Mouse (Mus musculus): Measurements from ENCODE around the gene Dnajb13.

The Dnajb13 gene

DNA sequence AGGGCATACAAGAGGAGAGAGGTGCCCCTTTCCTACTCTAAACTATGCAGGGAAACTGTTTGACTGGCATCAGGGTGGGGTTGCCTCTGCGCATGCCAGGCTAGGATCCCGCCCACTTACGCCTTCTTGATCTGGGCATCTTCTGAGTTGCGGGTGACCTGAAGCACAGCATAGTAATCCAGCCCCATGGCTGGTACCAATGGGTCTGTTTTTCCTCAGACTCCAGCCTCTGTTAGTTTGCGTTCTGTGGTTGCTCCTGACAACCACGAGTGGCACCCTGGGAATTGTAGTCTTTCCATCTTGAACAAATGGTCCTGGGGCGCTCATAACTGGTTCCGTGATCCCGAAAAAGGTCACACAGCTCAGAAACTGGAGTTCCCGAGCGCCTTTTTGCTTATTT is at the start of gene Dnajb13:
TSS of gene Dnajb13 (minus strand) at position 388 of the 400 bp plus-strand sequence.
- no peak for DNase-seq (ENCODE audit: low spot score in 2 of 2)

- DNase-seq (ENCODE audit: low spot score in 2 of 2): no peak
Observed at GRCm38 (mm10) chr7:100561861-100562587, 47.3 kb upstream of the Dnajb13 start.

DNA sequence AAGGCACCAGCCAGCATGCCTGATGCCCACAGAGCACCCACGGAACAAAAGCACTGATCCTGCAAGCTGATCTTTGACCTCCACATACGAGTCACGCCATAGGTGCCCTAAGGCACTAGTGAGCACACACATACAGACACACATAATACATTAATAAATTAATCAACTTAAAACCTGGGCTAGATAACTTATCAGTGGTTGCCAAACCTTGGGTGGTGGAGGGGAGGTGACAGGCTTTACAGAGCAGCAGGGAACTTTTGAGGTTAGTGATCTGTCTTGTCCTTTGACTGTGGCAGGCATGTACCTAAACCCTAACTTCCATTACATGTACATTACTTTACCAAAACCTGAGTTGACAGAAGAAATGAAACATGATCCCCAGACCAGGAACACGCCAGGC is 44.6 kb upstream of the Dnajb13 start:
- no peak for DNase-seq (ENCODE audit: low spot score in 2 of 2)

DNA sequence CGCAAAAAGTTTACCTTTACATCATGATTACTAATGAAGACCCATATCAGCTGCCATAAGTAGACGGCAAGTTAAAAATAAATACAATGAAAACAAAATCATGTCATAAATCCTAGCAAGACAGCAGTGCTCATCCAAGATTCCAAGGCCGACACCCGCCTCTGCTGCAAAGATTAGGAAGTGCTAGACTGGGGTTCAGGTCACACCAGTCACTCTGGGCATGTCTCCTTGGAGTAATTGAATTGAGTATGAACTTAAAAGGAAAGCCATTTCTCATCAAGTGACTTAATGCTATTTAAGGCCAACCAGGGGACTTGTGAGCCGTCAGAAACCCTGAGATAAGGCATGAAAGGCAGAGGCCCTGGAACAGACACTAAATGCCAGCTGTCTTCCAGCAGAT is 42.5 kb upstream of the Dnajb13 start:
- DNase-seq (ENCODE audit: low spot score in 2 of 2): no peak

- peak; percentile 24 to 32 for DNase-seq (ENCODE audit: low spot score in 2 of 2)
Observed at GRCm38 (mm10) chr7:100555431-100555951, 40.7 kb upstream of the Dnajb13 start.

GRCm38 (mm10) chr7:100554939-100555338 is 40.2 kb upstream of the Dnajb13 start:
- no peak for DNase-seq (ENCODE audit: low spot score in 2 of 2)

GRCm38 (mm10) chr7:100550338-100551007 is 35.7 kb upstream of the Dnajb13 start:
- no peak for DNase-seq (ENCODE audit: low spot score in 2 of 2)

- DNase-seq (ENCODE audit: low spot score in 2 of 2): no peak
Observed at GRCm38 (mm10) chr7:100549796-100550195, 35.0 kb upstream of the Dnajb13 start.

GRCm38 (mm10) chr7:100547631-100548030 is 32.9 kb upstream of the Dnajb13 start:
- DNase-seq (ENCODE audit: low spot score in 2 of 2): no peak

- no peak for DNase-seq (ENCODE audit: low spot score in 2 of 2)
Observed at GRCm38 (mm10) chr7:100544437-100544836, 29.7 kb upstream of the Dnajb13 start.

DNA sequence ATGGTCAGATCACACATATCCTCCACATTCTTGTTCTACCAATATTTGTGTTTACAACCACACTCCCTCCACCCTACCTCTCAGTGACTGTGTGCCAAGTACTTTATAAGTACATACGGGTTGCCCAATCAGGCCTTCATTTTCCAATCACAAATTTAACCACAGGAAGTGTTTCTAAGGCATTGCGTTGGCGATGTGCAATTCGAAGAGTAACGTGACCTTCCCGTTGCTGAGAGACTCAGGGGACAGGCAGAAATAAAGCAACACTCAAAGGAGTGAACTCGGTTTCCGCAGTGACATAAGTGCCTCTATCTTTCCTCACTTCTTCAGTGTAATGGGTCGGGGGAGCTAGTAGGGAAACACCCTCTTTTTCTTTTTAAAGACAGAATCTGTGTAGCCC is 24.8 kb upstream of the Dnajb13 start:
- DNase-seq (ENCODE audit: low spot score in 2 of 2): no peak

DNA sequence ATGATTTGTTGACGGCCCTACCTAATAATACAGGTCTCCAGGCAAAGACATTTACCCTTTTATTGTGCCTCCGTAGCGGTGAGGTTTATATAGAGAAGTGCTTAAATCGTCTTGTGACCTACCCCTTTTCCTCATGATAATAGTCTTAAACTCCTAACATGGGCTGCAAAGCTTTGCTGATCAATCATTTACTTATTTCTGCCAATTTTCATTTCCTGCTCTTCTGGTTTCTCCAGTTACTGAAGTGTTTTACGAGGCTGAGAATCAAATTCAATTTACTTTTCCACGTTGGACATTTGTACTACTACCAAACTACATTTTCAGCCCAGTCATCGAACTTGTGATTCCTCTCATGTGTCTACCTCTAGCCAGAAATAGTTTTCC is 22.8 kb upstream of the Dnajb13 start:
- DNase-seq (ENCODE audit: low spot score in 2 of 2): no peak

DNA sequence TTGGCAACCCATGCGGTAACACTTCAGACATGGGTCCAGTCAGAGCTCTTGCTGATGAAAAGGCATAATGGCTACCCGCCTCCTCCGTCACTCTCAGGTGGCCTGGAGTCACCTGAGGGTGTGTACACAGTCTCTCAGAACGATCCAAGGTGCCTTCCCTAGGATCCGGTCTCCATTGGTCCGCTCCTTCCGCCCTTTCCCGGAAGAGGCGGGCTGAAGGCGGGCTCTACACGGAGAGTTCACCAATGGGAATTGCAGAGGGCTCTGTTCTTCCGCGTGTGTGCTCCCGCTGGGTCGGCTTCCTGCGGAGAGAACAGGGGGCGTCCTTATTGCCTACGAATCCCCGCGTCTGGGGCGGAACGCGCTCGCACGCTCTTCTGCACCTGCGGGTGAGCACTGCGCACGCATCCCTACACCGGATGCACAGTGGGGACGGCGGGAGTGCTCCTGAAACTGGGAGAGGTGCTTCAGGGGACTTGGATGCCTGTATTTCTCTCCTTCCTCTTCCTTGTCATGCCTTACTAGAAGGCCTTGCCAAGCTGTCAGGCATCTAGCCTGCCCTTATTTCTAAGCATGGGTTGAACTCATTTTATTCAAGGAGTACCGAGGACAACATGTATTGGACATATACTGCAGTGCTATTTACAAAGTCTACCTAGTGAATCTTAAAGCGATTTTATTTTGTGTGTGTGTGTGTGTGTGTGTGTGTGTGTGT is 22.2 kb upstream of the Dnajb13 start, which contains the start of gene Coa4:
TSS of gene Coa4 (plus strand) at position 268 of the 715 bp plus-strand sequence.
- DNase-seq (ENCODE audit: low spot score in 2 of 2): peak; percentile 62 to 71

- DNase-seq (ENCODE audit: low spot score in 2 of 2): no peak
Observed at GRCm38 (mm10) chr7:100535831-100536230, 21.1 kb upstream of the Dnajb13 start.

DNA sequence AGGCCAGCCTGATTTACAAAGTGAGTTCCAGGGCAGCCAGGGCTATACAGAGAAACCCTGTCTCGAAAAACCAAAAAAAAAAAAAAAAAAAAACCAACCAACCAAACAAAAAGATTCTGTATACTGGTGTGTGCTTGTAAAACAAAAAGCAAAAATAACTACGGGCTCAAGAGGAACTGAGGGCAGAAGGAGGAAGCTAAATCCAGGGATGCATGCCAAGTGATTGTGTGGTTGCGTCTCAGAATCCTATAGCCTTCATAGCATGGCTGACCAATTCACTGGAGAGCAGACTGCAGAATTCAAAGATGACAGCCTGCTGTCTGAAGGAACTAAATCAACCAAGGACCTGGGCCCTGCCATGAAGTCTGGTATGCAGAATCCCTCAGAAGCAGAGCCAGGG is 19.5 kb upstream of the Dnajb13 start:
- DNase-seq (ENCODE audit: low spot score in 2 of 2): no peak

- no peak for DNase-seq (ENCODE audit: low spot score in 2 of 2)
Observed at GRCm38 (mm10) chr7:100533503-100533902, 18.7 kb upstream of the Dnajb13 start.

GRCm38 (mm10) chr7:100530766-100531165 is 16.0 kb upstream of the Dnajb13 start:
- no peak for DNase-seq (ENCODE audit: low spot score in 2 of 2)

DNA sequence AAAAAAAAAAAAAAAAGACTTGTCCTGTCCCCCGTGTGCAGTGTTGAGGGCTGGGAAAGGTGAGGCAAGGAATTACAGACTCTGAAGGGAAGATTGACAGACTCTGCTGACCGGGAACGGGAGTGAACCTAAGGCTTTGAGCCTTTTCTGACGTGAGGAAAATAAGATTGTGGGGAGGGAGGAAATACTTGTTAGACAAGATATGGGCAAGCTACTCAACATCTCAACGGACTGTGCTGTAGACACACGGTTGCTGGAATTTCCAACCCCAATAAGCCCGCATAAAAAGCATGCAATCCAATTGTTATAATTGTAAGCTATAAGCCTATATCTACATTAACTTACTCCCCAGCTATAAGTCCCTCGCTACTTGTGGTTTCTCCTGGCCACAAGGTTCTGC is 9.9 kb upstream of the Dnajb13 start:
- DNase-seq (ENCODE audit: low spot score in 2 of 2): no peak

DNA sequence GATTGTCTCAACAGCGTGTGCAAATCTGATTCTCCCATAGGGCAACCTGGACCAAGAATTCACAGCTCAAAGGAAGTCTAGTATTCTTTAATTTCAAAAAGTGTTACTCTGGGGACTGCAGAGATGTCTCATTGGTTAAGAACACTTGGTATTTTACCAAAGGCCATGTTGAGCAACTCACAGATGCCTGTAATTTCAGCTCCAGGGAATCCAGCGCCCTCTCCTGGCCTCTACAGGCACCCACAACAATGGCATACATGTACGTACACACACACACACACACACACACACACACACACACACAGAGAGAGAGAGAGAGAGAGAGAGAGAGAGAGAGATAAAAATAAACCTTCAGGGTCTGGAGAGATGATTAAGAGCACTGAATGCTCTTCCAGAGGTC is 7.5 kb upstream of the Dnajb13 start:
- DNase-seq (ENCODE audit: low spot score in 2 of 2): no peak

DNA sequence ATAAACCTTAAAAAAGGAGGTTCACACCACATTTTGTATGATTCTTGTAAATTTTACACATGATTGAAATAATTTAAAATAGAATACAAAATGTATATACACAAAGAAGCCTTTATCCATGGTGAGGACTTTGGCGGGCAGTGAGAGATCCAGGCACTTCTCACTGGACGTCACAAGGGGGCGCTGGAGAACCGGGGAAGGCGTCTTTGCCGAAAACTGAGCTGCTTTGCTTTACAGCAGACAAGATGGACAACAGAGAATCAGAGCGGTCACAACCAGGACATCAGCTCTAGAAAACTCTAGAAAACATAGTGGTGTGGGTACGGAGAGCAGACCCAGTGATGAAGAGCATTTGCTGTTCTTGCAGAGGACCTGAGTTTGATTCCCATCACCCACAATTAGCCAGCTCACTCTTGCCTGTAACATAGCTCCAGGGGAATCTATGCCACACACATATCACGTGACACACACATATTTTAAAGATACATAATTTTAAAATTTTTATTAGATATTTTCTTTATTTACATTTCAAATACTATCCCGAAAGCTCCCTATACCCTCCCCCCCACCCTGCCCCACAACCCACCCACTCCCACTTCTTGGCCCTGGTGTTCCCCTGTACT is 6.0 kb upstream of the Dnajb13 start:
- peak; percentile 54 to 77 for DNase-seq (ENCODE audit: low spot score in 2 of 2)

- DNase-seq (ENCODE audit: low spot score in 2 of 2): no peak
Observed at GRCm38 (mm10) chr7:100520204-100520603, 5.4 kb upstream of the Dnajb13 start.

- DNase-seq (ENCODE audit: low spot score in 2 of 2): no peak
Observed at GRCm38 (mm10) chr7:100511602-100512001, 3.2 kb downstream of the Dnajb13 start.
